Mouse (Mus musculus) heart, adult 2 months (tissue): ENCODE results near the gene Fnbp1.

Experiments used
- CTCF ChIP-seq: fragments of 200-600 bp; IDR thresholded peaks from 2 replicates; pipeline ENCODE4 v1.8.1; 2022; ENCODE audit warnings: antibody characterized with exemption, mild to moderate bottlenecking, moderate library complexity
- POLR2A ChIP-seq: fragments of 200-500 bp; IDR thresholded peaks from 2 replicates; pipeline ENCODE4 v1.6.1; 2011; ENCODE audit warnings: mild to moderate bottlenecking, low read depth, low read length, control low read depth; ENCODE audit not compliant: insufficient read depth

GRCm38 (mm10) chr2:31109960-31110548, 31.8 kb downstream of the Fnbp1 start:
- TF ChIP-seq POLR2A (no peak), CTCF (no peak)
